Mouse (Mus musculus) embryonic fibroblast, embryonic 13.5 days (primary cell): ENCODE measurements at regions not wholly inside any gene's neighbourhood (a gene's known extent, or its start where the extent isn't known, plus 50 kb on each side); places are given as distances from the start of the nearest gene placed in this dataset.

Source experiments
- CTCF ChIP-seq: IDR thresholded peaks from 2 replicates; pipeline ENCODE4 v1.5.1; 2011; ENCODE audit warnings: mild to moderate bottlenecking, control low read depth, low read length, moderate library complexity, borderline replicate concordance; ENCODE audit not compliant: insufficient read depth
- POLR2A ChIP-seq: IDR thresholded peaks from 2 replicates; pipeline ENCODE4 v1.6.1; 2011; ENCODE audit warnings: low read depth, mild to moderate bottlenecking, control low read depth, low read length, moderate library complexity

- no peak for TF ChIP-seq CTCF
- no peak for TF ChIP-seq POLR2A
Observed at GRCm38 (mm10) chr8:96042335-96042734, 154.0 kb upstream of the Got2 start.
